Mouse (Mus musculus) neural tube, embryonic 11.5 days (tissue): ENCODE data around the gene Itih2. TPM values are rescaled to one million over a fixed set of nuclear protein-coding genes. Genes with fewer than 3 reads are reported as not detected.
A peak's percentile ranks its signal among the peaks of the same experiment; 100 is the strongest.

Experiments
- ATAC-seq: fragments of 200-750 bp; cut with Nextera tagmentation; 2 replicates; pipeline ENCODE4 v1.8.0; 2017; ENCODE audit warnings: moderate number of reproducible peaks, mild to moderate bottlenecking, moderate TSS enrichment, moderate library complexity; ENCODE audit not compliant: insufficient read depth, low FRiP score, low TSS enrichment
- DNase-seq: peaks from one replicate; pipeline ENCODE4 v3.0.0-alpha.2; 2015; ENCODE audit warnings: low spot score
- H3K27ac ChIP-seq: fragments of 300-500 bp; sonication (generic); 2 replicates; pipeline ENCODE4 v1.5.1; 2014; ENCODE audit warnings: low read depth, mild to moderate bottlenecking, low read length
- H3K27me3 ChIP-seq: fragments of 300-500 bp; sonication (generic); 2 replicates; pipeline ENCODE4 v1.6.1; 2014; ENCODE audit warnings: mild to moderate bottlenecking, low read length, mixed read lengths; ENCODE audit not compliant: control insufficient read depth, insufficient read depth
- H3K36me3 ChIP-seq: fragments of 300-500 bp; sonication (generic); 2 replicates; pipeline ENCODE4 v1.6.1; 2014; ENCODE audit warnings: mild to moderate bottlenecking, low read length, moderate library complexity, mixed read lengths; ENCODE audit not compliant: control insufficient read depth, insufficient read depth
- H3K4me1 ChIP-seq: fragments of 300-500 bp; sonication (generic); 2 replicates; pipeline ENCODE4 v1.6.1; 2014; ENCODE audit warnings: low read length, mixed read lengths; ENCODE audit not compliant: control insufficient read depth, insufficient read depth
- H3K4me2 ChIP-seq: fragments of 300-500 bp; sonication (generic); 2 replicates; pipeline ENCODE4 v1.6.1; 2014; ENCODE audit warnings: low read depth, mild to moderate bottlenecking, moderate library complexity
- H3K4me3 ChIP-seq: fragments of 300-500 bp; sonication (generic); 2 replicates; pipeline ENCODE4 v1.5.1; 2014; ENCODE audit warnings: low read depth, low read length
- H3K9ac ChIP-seq: fragments of 300-500 bp; sonication (generic); 2 replicates; pipeline ENCODE4 v1.6.1; 2014; ENCODE audit warnings: mild to moderate bottlenecking, low read length
- H3K9me3 ChIP-seq: fragments of 300-500 bp; sonication (generic); 2 replicates; pipeline ENCODE4 v1.6.1; 2016; ENCODE audit warnings: low read length; ENCODE audit not compliant: control insufficient read depth
- WGBS: fragments of 180-500 bp; shearing (Covaris S2); extraction: QIAGEN DNeasy Blood & Tissue Kit; methylation state at CpG from one replicate; pipeline ENCODE4 v1.1.7; 2014; 5-methylcytosine and 5-hydroxymethylcytosine counted together
- polyA plus RNA-seq: library from polyadenylated mRNA; unstranded; fragments of >200 nt; fragmentation: Nextera tagmentation; extraction: Ambion mirVana; gene quantifications from 2 replicates; pipeline ENCODE4 v1.2.1, GENCODE M21; 2014

The Itih2 gene
- polyA plus RNA-seq, 1 experiment from 2014 or later: 0.40 TPM

- peaks cover 6% of the 10 kb centered on the region; the same call in 1 of the 2 replicates for H3K4me1 ChIP-seq
- no peaks in the 10 kb centered on the region for H3K27me3 ChIP-seq
- H3K9me3 ChIP-seq: no peaks in the 10 kb centered on the region
- DNase-seq: no peak
- peaks cover 2% of the 10 kb centered on the region; the same call in 1 of the 2 replicates for H3K36me3 ChIP-seq
- WGBS: 86% methylated on average over 7 of the region's 7 CpGs
- no peak overlapping the region for H3K27ac ChIP-seq
- ATAC-seq: no peak
- no peak overlapping the region for H3K4me2 ChIP-seq
- no peak overlapping the region for H3K4me3 ChIP-seq
- H3K9ac ChIP-seq: no peak overlapping the region
Measured at GRCm38 (mm10) chr2:10074470-10074869, 56.7 kb downstream of the Itih2 start.

- no peak overlapping the region for H3K4me2 ChIP-seq
- ATAC-seq (no peak), DNase-seq (no peak)
- H3K27ac ChIP-seq: no peak overlapping the region
- 65% methylated on average over 7 of the region's 7 CpGs for WGBS
- H3K36me3 ChIP-seq: peaks cover 7% of the 10 kb centered on the region
- no peaks in the 10 kb centered on the region for H3K4me1 ChIP-seq
- no peak overlapping the region for H3K9ac ChIP-seq
- no peaks in the 10 kb centered on the region for H3K9me3 ChIP-seq
- no peaks in the 10 kb centered on the region for H3K27me3 ChIP-seq
- no peak overlapping the region for H3K4me3 ChIP-seq
Measured at GRCm38 (mm10) chr2:10071751-10072150, 59.4 kb downstream of the Itih2 start.

DNA sequence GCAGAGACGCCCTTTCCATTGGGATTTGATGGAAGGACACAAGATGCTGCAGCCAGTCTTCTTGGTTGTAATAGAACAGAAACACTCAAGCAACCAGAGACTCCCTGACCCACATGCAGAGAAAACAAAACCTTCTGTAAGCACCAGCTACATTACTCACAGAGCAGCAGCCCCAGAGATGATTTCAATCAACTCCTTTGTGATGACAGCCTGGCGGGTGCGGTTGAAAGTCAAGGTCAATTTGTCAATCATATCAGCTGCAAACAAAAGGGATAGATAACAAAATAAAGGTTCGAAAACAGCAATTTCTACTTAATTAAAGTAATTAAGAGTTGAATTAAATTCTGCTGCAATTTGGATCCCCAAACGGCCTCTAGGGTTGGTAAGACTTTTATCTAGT is 72.4 kb downstream of the Itih2 start:
- no peak for DNase-seq
- no peak overlapping the region for H3K4me3 ChIP-seq
- no peaks in the 10 kb centered on the region for H3K9me3 ChIP-seq
- no peaks in the 10 kb centered on the region for H3K27me3 ChIP-seq
- no peak overlapping the region for H3K27ac ChIP-seq
- H3K4me1 ChIP-seq: no peaks in the 10 kb centered on the region
- WGBS: 90% methylated on average over 5 of the region's 5 CpGs
- H3K9ac ChIP-seq: no peak overlapping the region
- no peak overlapping the region for H3K4me2 ChIP-seq
- ATAC-seq: no peak
- H3K36me3 ChIP-seq: no peaks in the 10 kb centered on the region; the same call in none of the 2 replicates

DNA sequence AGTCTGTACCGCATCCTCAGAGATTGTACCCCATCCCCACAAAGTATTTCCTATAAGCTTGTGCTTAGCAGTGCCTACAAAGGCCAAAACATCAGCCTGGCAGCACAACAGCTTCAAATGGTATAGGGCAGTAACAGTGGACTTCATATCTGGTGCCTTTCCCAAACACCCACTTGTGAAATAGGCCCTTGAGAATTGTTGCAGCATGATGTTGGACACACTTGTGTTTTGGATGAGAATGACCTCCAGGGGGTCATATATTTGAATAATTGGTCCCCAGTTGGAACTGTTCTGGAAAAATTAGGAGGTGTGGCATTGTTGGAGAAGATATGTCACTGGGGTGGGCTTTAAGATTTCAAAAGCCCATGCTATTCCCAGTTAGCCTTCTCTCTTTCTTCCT is 79.2 kb downstream of the Itih2 start:
- H3K27me3 ChIP-seq: no peaks in the 10 kb centered on the region
- no peaks in the 10 kb centered on the region for H3K9me3 ChIP-seq
- peaks cover 7% of the 10 kb centered on the region for H3K4me1 ChIP-seq
- no peaks in the 10 kb centered on the region; the same call in 1 of the 2 replicates for H3K36me3 ChIP-seq
- ATAC-seq (no peak), DNase-seq (no peak)
- no peak overlapping the region for H3K27ac ChIP-seq
- H3K9ac ChIP-seq: no peak overlapping the region
- H3K4me3 ChIP-seq: no peak overlapping the region
- 90% methylated on average over 1 of the region's 1 CpGs for WGBS
- no peak overlapping the region for H3K4me2 ChIP-seq

GRCm38 (mm10) chr2:10050878-10051277 is 80.3 kb downstream of the Itih2 start:
- DNase-seq (no peak), ATAC-seq (no peak)
- H3K4me1 ChIP-seq: peaks cover 9% of the 10 kb centered on the region
- WGBS: 79% methylated on average over 3 of the region's 3 CpGs
- H3K4me2 ChIP-seq: no peak overlapping the region
- H3K27me3 ChIP-seq: no peaks in the 10 kb centered on the region
- no peaks in the 10 kb centered on the region; the same call in 1 of the 2 replicates for H3K36me3 ChIP-seq
- H3K9me3 ChIP-seq: no peaks in the 10 kb centered on the region
- no peak overlapping the region for H3K27ac ChIP-seq
- H3K9ac ChIP-seq: no peak overlapping the region
- no peak overlapping the region for H3K4me3 ChIP-seq

DNA sequence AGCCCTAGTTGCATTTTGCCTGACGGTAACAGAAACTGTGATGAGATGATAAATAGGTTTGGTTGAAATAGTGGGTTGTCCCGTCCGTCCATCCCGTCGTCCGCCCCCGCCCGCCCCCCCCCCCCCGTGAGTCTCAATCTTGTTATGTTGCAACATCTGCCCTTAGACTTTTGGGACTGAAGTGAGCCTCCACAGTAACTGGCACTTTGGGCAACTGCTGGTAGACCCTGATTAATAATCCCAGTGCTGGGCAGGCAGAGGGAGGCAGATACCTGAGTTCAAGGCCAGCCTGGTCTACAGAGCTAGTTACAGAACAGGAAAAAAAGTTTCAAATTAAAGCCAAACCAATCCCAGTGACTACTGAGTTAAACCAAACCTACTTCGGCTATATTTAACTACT is 81.7 kb downstream of the Itih2 start:
- DNase-seq (no peak), ATAC-seq (no peak)
- no peaks in the 10 kb centered on the region; the same call in 1 of the 2 replicates for H3K36me3 ChIP-seq
- H3K4me1 ChIP-seq: peaks cover 9% of the 10 kb centered on the region
- peak overlapping the region; percentile 53 for H3K4me2 ChIP-seq
- no peaks in the 10 kb centered on the region for H3K9me3 ChIP-seq
- H3K9ac ChIP-seq: no peak overlapping the region
- no peak overlapping the region for H3K27ac ChIP-seq
- H3K27me3 ChIP-seq: no peaks in the 10 kb centered on the region
- H3K4me3 ChIP-seq: peak overlapping the region; percentile 96
- WGBS: 10% methylated on average over 10 of the region's 10 CpGs

- Histone ChIP-seq H3K4me3 (peak within 1 kb of the TSS; percentile 96), H3K36me3 (no peaks in the 10 kb centered on the region), H3K9me3 (no peaks in the 10 kb centered on the region), H3K27ac (no peak within 1 kb of the TSS), H3K4me1 (peaks cover 9% of the 10 kb centered on the region), H3K9ac (peak within 1 kb of the TSS; percentile 82), H3K27me3 (no peaks in the 10 kb centered on the region), H3K4me2 (peak within 1 kb of the TSS; percentile 88)
- WGBS: 0% methylated on average over 36 of the region's 36 CpGs
- ATAC-seq: peak; percentile 93
- DNase-seq: peak; percentile 94
Measured at GRCm38 (mm10) chr2:10048461-10048860, 82.7 kb downstream of the Itih2 start, which contains the start of gene Taf3. Gene Taf3, minus strand, starts transcription at chr2:10048596.

DNA sequence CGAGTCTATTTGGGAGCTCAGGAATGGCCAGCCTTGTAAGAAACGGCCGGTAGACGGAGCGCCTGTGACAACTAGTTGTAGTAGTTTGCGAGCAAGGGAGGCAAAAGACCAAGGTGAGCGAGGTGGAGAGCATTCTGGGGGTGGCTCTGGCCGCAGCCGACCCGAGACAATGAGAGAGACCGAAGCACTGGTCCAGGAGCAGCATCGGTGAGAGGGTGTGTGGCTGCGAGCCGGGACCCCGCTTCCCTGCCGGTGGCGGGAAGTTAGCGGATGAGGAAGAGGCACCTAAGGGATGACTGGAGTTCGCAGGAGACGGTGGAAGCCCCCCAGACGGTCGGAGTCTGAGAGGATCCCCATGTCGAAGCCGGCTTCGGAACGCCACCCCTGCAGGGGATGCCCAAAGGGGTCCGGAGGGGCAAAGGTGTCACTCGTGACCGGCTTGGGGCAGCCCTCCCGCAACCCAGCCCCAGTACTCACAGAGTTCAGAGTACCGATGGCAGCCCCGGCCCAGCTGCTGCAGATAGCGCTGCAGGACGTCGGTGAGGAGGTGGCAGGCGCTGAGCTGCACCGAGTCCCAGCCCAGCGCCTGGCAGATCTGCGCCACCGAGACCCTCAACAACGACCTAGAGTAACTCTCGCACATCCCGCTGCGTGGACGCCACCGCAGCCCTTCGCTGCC is 83.3 kb downstream of the Itih2 start:
- no peaks in the 10 kb centered on the region for H3K36me3 ChIP-seq
- DNase-seq (peak; percentile 33), ATAC-seq (peak; percentile 70)
- peak overlapping the region; percentile 82 for H3K9ac ChIP-seq
- WGBS: 1% methylated on average over 47 of the region's 47 CpGs
- peaks cover 9% of the 10 kb centered on the region for H3K4me1 ChIP-seq
- peak overlapping the region; percentile 96 for H3K4me3 ChIP-seq
- no peaks in the 10 kb centered on the region for H3K27me3 ChIP-seq
- no peaks in the 10 kb centered on the region for H3K9me3 ChIP-seq
- H3K4me2 ChIP-seq: peak overlapping the region; percentile 88
- no peak overlapping the region for H3K27ac ChIP-seq
